In genomic region chr8:84010625-84011611, GRCm38 (mm10) we compare ENCODE assay signal across 8 mouse cellular contexts. TPM values are rescaled to one million over a fixed set of nuclear protein-coding genes. Genes with fewer than 3 reads are reported as not detected.
DNase-seq lines count a peak whose midpoint lies in the region; ATAC-seq and TF ChIP-seq lines count a peak whose summit lies in the region.

No protein-coding gene starts in this region.

- no peaks in the 10 kb centered on the region for H3K36me3 ChIP-seq in embryonic facial prominence, embryonic 13.5 days
- no peaks in the 10 kb centered on the region for H3K36me3 ChIP-seq in heart, embryonic 12.5 days
- no peaks in the 10 kb centered on the region for H3K36me3 ChIP-seq in kidney, embryonic 14.5 days (ENCODE audit: control insufficient read depth, insufficient read depth, low read length)
- H3K36me3 ChIP-seq in neural tube, embryonic 13.5 days: no peaks in the 10 kb centered on the region
- H3K36me3 ChIP-seq in thymus, adult 2 months (ENCODE audit: control insufficient read depth, insufficient read depth, low read length): no peaks in the 10 kb centered on the region

- peak; percentile 88; the same call in 1 of the 2 replicates for TF ChIP-seq CTCF in thymus, adult 2 months (IDR thresholded peaks at IDR 0.05; ENCODE audit: borderline replicate concordance, control insufficient read depth, extremely low read depth, insufficient read depth, low read length, poor library complexity)

- H3K4me3 ChIP-seq in embryonic facial prominence, embryonic 13.5 days: peak overlapping the region; percentile 56
- H3K4me3 ChIP-seq in heart, embryonic 12.5 days: peak overlapping the region; percentile 54
- peak overlapping the region; percentile 53 for H3K4me3 ChIP-seq in kidney, embryonic 14.5 days (ENCODE audit: low read length)
- peak overlapping the region; percentile 48 for H3K4me3 ChIP-seq in neural tube, embryonic 13.5 days
- peak overlapping the region; percentile 45 for H3K4me3 ChIP-seq in thymus, adult 2 months (ENCODE audit: control insufficient read depth, insufficient read depth, low read length)

- no peak overlapping the region for H3K27ac ChIP-seq in embryonic facial prominence, embryonic 13.5 days
- no peak overlapping the region for H3K27ac ChIP-seq in heart, embryonic 12.5 days (ENCODE audit: poor library complexity, severe bottlenecking)
- H3K27ac ChIP-seq in kidney, embryonic 14.5 days (ENCODE audit: low read depth, low read length): no peak overlapping the region
- no peak overlapping the region for H3K27ac ChIP-seq in neural tube, embryonic 13.5 days (replicated peaks)
- H3K27ac ChIP-seq in thymus, adult 2 months (ENCODE audit: control insufficient read depth, insufficient read depth, low read length): no peak overlapping the region

- DNase-seq in B cell, adult 2 months: peak; percentile 73 to 80
- DNase-seq in adrenal gland, postnatal 10 days: peak; percentile 90
- DNase-seq in lung, adult 18-20 months: peak; percentile 74 to 77
- peak; percentile 77 for DNase-seq in thymus, adult 2 months

- H3K9ac ChIP-seq in embryonic facial prominence, embryonic 13.5 days: peak overlapping the region; percentile 69
- peak overlapping the region; percentile 64 for H3K9ac ChIP-seq in heart, embryonic 12.5 days
- peak overlapping the region; percentile 64 for H3K9ac ChIP-seq in kidney, embryonic 14.5 days (ENCODE audit: low read depth, low read length)
- H3K9ac ChIP-seq in neural tube, embryonic 13.5 days: peak overlapping the region; percentile 70

- peaks cover 53% of the 10 kb centered on the region for H3K27me3 ChIP-seq in embryonic facial prominence, embryonic 13.5 days
- peaks cover 34% of the 10 kb centered on the region for H3K27me3 ChIP-seq in heart, embryonic 12.5 days (replicated peaks)
- peaks cover 35% of the 10 kb centered on the region for H3K27me3 ChIP-seq in kidney, embryonic 14.5 days (ENCODE audit: control insufficient read depth, insufficient read depth, low read length)
- peaks cover 44% of the 10 kb centered on the region for H3K27me3 ChIP-seq in neural tube, embryonic 13.5 days
- peaks cover 16% of the 10 kb centered on the region; the same call in 1 of the 2 replicates for H3K27me3 ChIP-seq in thymus, adult 2 months (ENCODE audit: control insufficient read depth, insufficient read depth, low read length)

- peaks cover 28% of the 10 kb centered on the region for H3K4me1 ChIP-seq in embryonic facial prominence, embryonic 13.5 days
- H3K4me1 ChIP-seq in heart, embryonic 12.5 days (replicated peaks): peaks cover 22% of the 10 kb centered on the region
- peaks cover 26% of the 10 kb centered on the region for H3K4me1 ChIP-seq in kidney, embryonic 14.5 days (ENCODE audit: control insufficient read depth, insufficient read depth, low read length)
- H3K4me1 ChIP-seq in neural tube, embryonic 13.5 days (replicated peaks): peaks cover 30% of the 10 kb centered on the region
- peaks cover 21% of the 10 kb centered on the region for H3K4me1 ChIP-seq in thymus, adult 2 months (replicated peaks; ENCODE audit: control insufficient read depth, insufficient read depth, low read length)

- no peaks in the 10 kb centered on the region for H3K9me3 ChIP-seq in embryonic facial prominence, embryonic 13.5 days
- H3K9me3 ChIP-seq in heart, embryonic 12.5 days (replicated peaks): 0 out of 2 replicates have a peak, but pooled peaks cover 2% of the 10 kb centered on the region
- no peaks in the 10 kb centered on the region for H3K9me3 ChIP-seq in kidney, embryonic 14.5 days (ENCODE audit: control insufficient read depth, low read length)
- H3K9me3 ChIP-seq in neural tube, embryonic 13.5 days: no peaks in the 10 kb centered on the region

- no peak for ATAC-seq in embryonic facial prominence, embryonic 13.5 days (ENCODE audit: insufficient number of reproducible peaks, insufficient read depth, low FRiP score, low TSS enrichment, low read depth)
- 0 out of 2 replicates have a peak, but pooled peaks have one; percentile 22 for ATAC-seq in heart, embryonic 12.5 days (ENCODE audit: insufficient number of reproducible peaks, low FRiP score)
- peak; percentile 17; the same call in 1 of the 2 replicates for ATAC-seq in kidney, embryonic 14.5 days (ENCODE audit: low FRiP score, low TSS enrichment)
- ATAC-seq in neural tube, embryonic 13.5 days (ENCODE audit: low read depth): peak; percentile 55

- WGBS in embryonic facial prominence, embryonic 13.5 days: 2% methylated on average over 83 of the region's 83 CpGs
- WGBS in heart, embryonic 12.5 days: 2% methylated on average over 83 of the region's 83 CpGs
- whole genome bisulfite sequencing in kidney, embryonic 14.5 days: under 1% methylated on average over 83 of the region's 83 CpGs
- WGBS in neural tube, embryonic 13.5 days: 2% methylated on average over 83 of the region's 83 CpGs
- 3% methylated on average over 83 of the region's 83 CpGs for WGBS in thymus, adult 2 months

- peak overlapping the region; percentile 97 for H3K4me2 ChIP-seq in embryonic facial prominence, embryonic 13.5 days
- H3K4me2 ChIP-seq in heart, embryonic 12.5 days: peak overlapping the region; percentile 95
- H3K4me2 ChIP-seq in kidney, embryonic 14.5 days (replicated peaks; ENCODE audit: low read depth, low read length): peak overlapping the region; percentile 96
- H3K4me2 ChIP-seq in neural tube, embryonic 13.5 days: peak overlapping the region; percentile 85

- no peak for TF ChIP-seq POLR2A in thymus, adult 2 months (IDR thresholded peaks at IDR 0.05; ENCODE audit: control insufficient read depth, extremely low read depth, insufficient read depth, low read length, poor library complexity)

RNA-seq across cellular contexts. Expression of gene 2210011C24Rik, which starts 1.1 kb away (rescaled TPM):
- under 1 TPM in 1 of 2 experiments, not detected in 1; 0.24 TPM for total RNA-seq in adrenal gland, postnatal 10 days (2021)
- polyA plus RNA-seq in embryonic facial prominence, embryonic 13.5 days (2015; fragmentation: Nextera tagmentation; extraction: Ambion mirVana): 0.59 TPM in 1 of 2 replicates, not detected in the other
- polyA plus RNA-seq in heart, embryonic 12.5 days (2016; fragmentation: Nextera tagmentation; extraction: Ambion mirVana): 0.30 TPM in 1 of 2 replicates, not detected in the other
- polyA plus RNA-seq in kidney, embryonic 14.5 days (2014; fragmentation: Nextera tagmentation; extraction: Ambion mirVana): 3.6 and 5.7 TPM in 2 replicates
- 1.0 TPM in 1 of 2 replicates, not detected in the other for polyA plus RNA-seq in neural tube, embryonic 13.5 days (2015; fragmentation: Nextera tagmentation; extraction: Ambion mirVana)
- 0.32 and 0.43 TPM in 2 replicates for polyA plus RNA-seq in thymus, adult 2 months (2012; rRNA removed)

RNA-seq across cellular contexts. Expression of gene 1700067K01Rik, which starts 9.6 kb away (rescaled TPM):
- under 1 TPM; 0.48 to 0.60 TPM for total RNA-seq in adrenal gland, postnatal 10 days (2021)
- 0.73 and 1.6 TPM in 2 replicates for polyA plus RNA-seq in embryonic facial prominence, embryonic 13.5 days (2015; fragmentation: Nextera tagmentation; extraction: Ambion mirVana)
- polyA plus RNA-seq in heart, embryonic 12.5 days (2016; fragmentation: Nextera tagmentation; extraction: Ambion mirVana): 0.22 and 0.54 TPM in 2 replicates
- 1.2 TPM in 2 replicates for polyA plus RNA-seq in kidney, embryonic 14.5 days (2014; fragmentation: Nextera tagmentation; extraction: Ambion mirVana)
- 0.62 and 0.87 TPM in 2 replicates for polyA plus RNA-seq in neural tube, embryonic 13.5 days (2015; fragmentation: Nextera tagmentation; extraction: Ambion mirVana)
- polyA plus RNA-seq in thymus, adult 2 months (2012; rRNA removed): 1.1 and 1.2 TPM in 2 replicates

RNA-seq across cellular contexts. Expression of gene Palm3, which starts 10.4 kb away (rescaled TPM):
- under 1 TPM; 0.57 to 0.70 TPM for total RNA-seq in adrenal gland, postnatal 10 days (2021)
- polyA plus RNA-seq in embryonic facial prominence, embryonic 13.5 days (2015; fragmentation: Nextera tagmentation; extraction: Ambion mirVana): 6.9 and 8.5 TPM in 2 replicates
- 1.7 and 2.1 TPM in 2 replicates for polyA plus RNA-seq in heart, embryonic 12.5 days (2016; fragmentation: Nextera tagmentation; extraction: Ambion mirVana)
- 5.9 and 7.4 TPM in 2 replicates for polyA plus RNA-seq in kidney, embryonic 14.5 days (2014; fragmentation: Nextera tagmentation; extraction: Ambion mirVana)
- polyA plus RNA-seq in neural tube, embryonic 13.5 days (2015; fragmentation: Nextera tagmentation; extraction: Ambion mirVana): 7.4 and 8.5 TPM in 2 replicates
- 0.32 and 0.43 TPM in 2 replicates for polyA plus RNA-seq in thymus, adult 2 months (2012; rRNA removed)

RNA-seq across cellular contexts. Expression of gene Samd1, which starts 13.4 kb away (rescaled TPM):
- total RNA-seq in adrenal gland, postnatal 10 days (2021): 10 to 100 TPM; 40.8 to 41.6 TPM
- 14.5 and 15.8 TPM in 2 replicates for polyA plus RNA-seq in embryonic facial prominence, embryonic 13.5 days (2015; fragmentation: Nextera tagmentation; extraction: Ambion mirVana)
- polyA plus RNA-seq in heart, embryonic 12.5 days (2016; fragmentation: Nextera tagmentation; extraction: Ambion mirVana): 4.5 and 5.8 TPM in 2 replicates
- polyA plus RNA-seq in kidney, embryonic 14.5 days (2014; fragmentation: Nextera tagmentation; extraction: Ambion mirVana): 17.9 and 31.9 TPM in 2 replicates
- 8.0 and 8.3 TPM in 2 replicates for polyA plus RNA-seq in neural tube, embryonic 13.5 days (2015; fragmentation: Nextera tagmentation; extraction: Ambion mirVana)
- 153 and 190 TPM in 2 replicates for polyA plus RNA-seq in thymus, adult 2 months (2012; rRNA removed)

RNA-seq across cellular contexts. Expression of gene Il27ra, which starts 31.5 kb away (rescaled TPM):
- total RNA-seq in adrenal gland, postnatal 10 days (2021): 1 to 10 TPM; 5.3 to 6.9 TPM
- polyA plus RNA-seq in embryonic facial prominence, embryonic 13.5 days (2015; fragmentation: Nextera tagmentation; extraction: Ambion mirVana): 0.66 and 1.0 TPM in 2 replicates
- polyA plus RNA-seq in heart, embryonic 12.5 days (2016; fragmentation: Nextera tagmentation; extraction: Ambion mirVana): 4.4 and 5.3 TPM in 2 replicates
- polyA plus RNA-seq in kidney, embryonic 14.5 days (2014; fragmentation: Nextera tagmentation; extraction: Ambion mirVana): 1.4 and 1.6 TPM in 2 replicates
- 0.43 and 0.56 TPM in 2 replicates for polyA plus RNA-seq in neural tube, embryonic 13.5 days (2015; fragmentation: Nextera tagmentation; extraction: Ambion mirVana)
- 82.6 and 84.0 TPM in 2 replicates for polyA plus RNA-seq in thymus, adult 2 months (2012; rRNA removed)
